7 mouse cellular contexts compared by ENCODE assay signal in genomic region chr15:86188746-86189470, GRCm38 (mm10). TPM values are rescaled to one million over a fixed set of nuclear protein-coding genes. Genes with fewer than 3 reads are reported as not detected.
DNase-seq lines count a peak whose midpoint lies in the region; ATAC-seq and TF ChIP-seq lines count a peak whose summit lies in the region.

No protein-coding gene starts in this region.

- 42% methylated on average over 10 of the region's 10 CpGs for WGBS in midbrain, embryonic 16.5 days

- TF ChIP-seq POLR2A in cortical plate, adult 2 months (IDR thresholded peaks at IDR 0.05; ENCODE audit: extremely low read depth, insufficient read depth, low read length): no peak

- H3K9me3 ChIP-seq in midbrain, embryonic 16.5 days (replicated peaks; ENCODE audit: control insufficient read depth, low read length, poor library complexity, severe bottlenecking): no peaks in the 10 kb centered on the region

- peaks cover 5% of the 10 kb centered on the region for H3K4me1 ChIP-seq in cortical plate, adult 2 months (ENCODE audit: control insufficient read depth, insufficient read depth, low read length)
- H3K4me1 ChIP-seq in midbrain, embryonic 16.5 days (ENCODE audit: control insufficient read depth, insufficient read depth, low read length): peaks cover 23% of the 10 kb centered on the region

- no peak overlapping the region for H3K4me2 ChIP-seq in midbrain, embryonic 16.5 days (ENCODE audit: low read length)

- TF ChIP-seq CTCF in cortical plate, adult 2 months (IDR thresholded peaks at IDR 0.05; ENCODE audit: extremely low read depth, insufficient read depth, low read length): no peak
- TF ChIP-seq CTCF in layer of hippocampus, adult 2 months (conservative IDR thresholded peaks at IDR 0.05): no peak

- no peak overlapping the region for H3K4me3 ChIP-seq in cortical plate, adult 2 months (ENCODE audit: insufficient read depth, low read length)
- H3K4me3 ChIP-seq in layer of hippocampus, adult 2 months: no peak overlapping the region; the same call in 1 of the 2 replicates
- H3K4me3 ChIP-seq in midbrain, embryonic 16.5 days (ENCODE audit: low read depth, low read length): no peak overlapping the region

- DNase-seq in MN1 (ENCODE audit: low spot score) (peak; percentile 92), adipocyte (ENCODE audit: low spot score) (peak; percentile 95)
- peak; percentile 83 to 87 for DNase-seq in heart, postnatal 14 days
- peak; percentile 60 to 73 for DNase-seq in layer of hippocampus, adult 2 months (ENCODE audit: low spot score in 2 of 2)
- DNase-seq in spleen, postnatal 10 days (ENCODE audit: low spot score in 2 of 2): no peak

- intact Hi-C loops in heart, postnatal 14 days (cut with DNase I): loop anchor here (2.0 kb wide), 1 partner anchor 18 kb away; no protein-coding TSS in a partner anchor

- no peaks in the 10 kb centered on the region for H3K36me3 ChIP-seq in midbrain, embryonic 16.5 days (ENCODE audit: control insufficient read depth, insufficient read depth, low read length)

- H3K27me3 ChIP-seq in midbrain, embryonic 16.5 days (ENCODE audit: control insufficient read depth, insufficient read depth, low read depth, low read length): no peaks in the 10 kb centered on the region

- peak overlapping the region; percentile 14; the same call in 1 of the 2 replicates for H3K27ac ChIP-seq in cortical plate, adult 2 months (ENCODE audit: insufficient read depth, low read length)
- peak overlapping the region; percentile 63 for H3K27ac ChIP-seq in layer of hippocampus, adult 2 months
- no peak overlapping the region for H3K27ac ChIP-seq in midbrain, embryonic 16.5 days (ENCODE audit: low read length)

- H3K9ac ChIP-seq in midbrain, embryonic 16.5 days (ENCODE audit: low read depth, low read length): peak overlapping the region; percentile 11; the same call in 1 of the 2 replicates

- no peak for ATAC-seq in midbrain, embryonic 16.5 days

RNA-seq across cellular contexts. Expression of gene Cerk, which starts 3.0 kb away (rescaled TPM):
- 42.8 and 44.7 TPM in 2 replicates for polyA plus RNA-seq in cortical plate, adult 2 months (2012; rRNA removed)
- 10 to 100 TPM; 32.8 to 39.2 TPM for total RNA-seq in heart, postnatal 14 days (2021)
- 10 to 100 TPM; 41.6 to 43.0 TPM for total RNA-seq in layer of hippocampus, adult 2 months (2021)
- polyA plus RNA-seq in midbrain, embryonic 16.5 days (2015; fragmentation: Nextera tagmentation; extraction: Ambion mirVana): 22.6 and 25.0 TPM in 2 replicates

RNA-seq across cellular contexts. Expression of gene Tbc1d22a, which starts 25.4 kb away (rescaled TPM):
- polyA plus RNA-seq in cortical plate, adult 2 months (2012; rRNA removed): 33.5 and 33.9 TPM in 2 replicates
- 10 to 100 TPM; 18.6 to 21.1 TPM for total RNA-seq in heart, postnatal 14 days (2021)
- 10 to 100 TPM; 33.2 to 34.7 TPM for total RNA-seq in layer of hippocampus, adult 2 months (2021)
- polyA plus RNA-seq in midbrain, embryonic 16.5 days (2015; fragmentation: Nextera tagmentation; extraction: Ambion mirVana): 12.8 and 13.5 TPM in 2 replicates

Comparison
In these comparisons a context has a peak if more than half of its experiments do, and no peak if none do; other contexts are left out.
1. DNase-seq: peak in MN1 (single experiment), adipocyte (single experiment), heart, postnatal 14 days (2 of 2) and layer of hippocampus, adult 2 months (2 of 2); none in spleen, postnatal 10 days (0 of 2).